Mouse (Mus musculus): ENCODE results near the gene Rpsa.
"Not testable (repeated sequence)": the region's sequence is repeated elsewhere in the genome, so short reads cannot be mapped to it uniquely, and the experiment has no call there.

Rpsa gene

GRCm38 (mm10) chr9:120127538-120128251 is at the start of gene Rpsa:
Rpsa (plus strand) TSS chr9:120127689.
- peak; percentile 97 for DNase-seq

GRCm38 (mm10) chr9:120078241-120078640 is 49.2 kb upstream of the Rpsa start:
- DNase-seq: peak; percentile 37

- DNase-seq: no peak
Observed at GRCm38 (mm10) chr9:120079901-120080300, 47.6 kb upstream of the Rpsa start.

- DNase-seq: no peak
Observed at GRCm38 (mm10) chr9:120080546-120081108, 46.9 kb upstream of the Rpsa start.

- DNase-seq: peak; percentile 48
Observed at GRCm38 (mm10) chr9:120081247-120081646, 46.2 kb upstream of the Rpsa start.

- no peak for DNase-seq
Observed at GRCm38 (mm10) chr9:120081967-120082366, 45.5 kb upstream of the Rpsa start.

GRCm38 (mm10) chr9:120082691-120083090 is 44.8 kb upstream of the Rpsa start:
- DNase-seq: no peak

- no peak for DNase-seq
Observed at GRCm38 (mm10) chr9:120083158-120083894, 44.2 kb upstream of the Rpsa start.

GRCm38 (mm10) chr9:120084406-120084805 is 43.1 kb upstream of the Rpsa start:
- DNase-seq: peak; percentile 46

- DNase-seq: no peak
Observed at GRCm38 (mm10) chr9:120089125-120089524, 38.4 kb upstream of the Rpsa start.

GRCm38 (mm10) chr9:120091086-120091485 is 36.4 kb upstream of the Rpsa start:
- no peak for DNase-seq

GRCm38 (mm10) chr9:120091696-120092238 is 35.7 kb upstream of the Rpsa start, which contains the start of gene Ccr8:
Ccr8 (plus strand) TSS chr9:120092114.
- DNase-seq: no peak

- no peak for DNase-seq
Observed at GRCm38 (mm10) chr9:120093701-120094100, 33.8 kb upstream of the Rpsa start.

GRCm38 (mm10) chr9:120095886-120096285 is 31.6 kb upstream of the Rpsa start:
- no peak for DNase-seq

GRCm38 (mm10) chr9:120098682-120099081 is 28.8 kb upstream of the Rpsa start:
- DNase-seq: peak; percentile 63

- DNase-seq: no peak
Observed at GRCm38 (mm10) chr9:120099304-120099703, 28.2 kb upstream of the Rpsa start.

- DNase-seq: no peak
Observed at GRCm38 (mm10) chr9:120101165-120101564, 26.3 kb upstream of the Rpsa start.

- DNase-seq: not testable (repeated sequence)
Observed at GRCm38 (mm10) chr9:120108953-120109352, 18.5 kb upstream of the Rpsa start.

- DNase-seq: peak; percentile 97
Observed at GRCm38 (mm10) chr9:120110211-120111018, 17.1 kb upstream of the Rpsa start, which contains the start of gene Slc25a38. Slc25a38 (plus strand) TSS chr9:120110374.

GRCm38 (mm10) chr9:120111156-120111945 is 16.1 kb upstream of the Rpsa start:
- DNase-seq: no peak

- DNase-seq: no peak
Observed at GRCm38 (mm10) chr9:120112472-120112871, 15.0 kb upstream of the Rpsa start.

GRCm38 (mm10) chr9:120113456-120113855 is 14.0 kb upstream of the Rpsa start:
- DNase-seq: no peak
